Mouse (Mus musculus): ENCODE data around the gene Galr3. TPM values are rescaled to one million over a fixed set of nuclear protein-coding genes. Genes with fewer than 3 reads are reported as not detected.
"Not testable (repeated sequence)": the region's sequence is repeated elsewhere in the genome, so short reads cannot be mapped to it uniquely, and the experiment has no call there.

Gene Galr3
- polyA plus RNA-seq, 2 experiments, result 0.30 TPM; not detected in 1

DNA sequence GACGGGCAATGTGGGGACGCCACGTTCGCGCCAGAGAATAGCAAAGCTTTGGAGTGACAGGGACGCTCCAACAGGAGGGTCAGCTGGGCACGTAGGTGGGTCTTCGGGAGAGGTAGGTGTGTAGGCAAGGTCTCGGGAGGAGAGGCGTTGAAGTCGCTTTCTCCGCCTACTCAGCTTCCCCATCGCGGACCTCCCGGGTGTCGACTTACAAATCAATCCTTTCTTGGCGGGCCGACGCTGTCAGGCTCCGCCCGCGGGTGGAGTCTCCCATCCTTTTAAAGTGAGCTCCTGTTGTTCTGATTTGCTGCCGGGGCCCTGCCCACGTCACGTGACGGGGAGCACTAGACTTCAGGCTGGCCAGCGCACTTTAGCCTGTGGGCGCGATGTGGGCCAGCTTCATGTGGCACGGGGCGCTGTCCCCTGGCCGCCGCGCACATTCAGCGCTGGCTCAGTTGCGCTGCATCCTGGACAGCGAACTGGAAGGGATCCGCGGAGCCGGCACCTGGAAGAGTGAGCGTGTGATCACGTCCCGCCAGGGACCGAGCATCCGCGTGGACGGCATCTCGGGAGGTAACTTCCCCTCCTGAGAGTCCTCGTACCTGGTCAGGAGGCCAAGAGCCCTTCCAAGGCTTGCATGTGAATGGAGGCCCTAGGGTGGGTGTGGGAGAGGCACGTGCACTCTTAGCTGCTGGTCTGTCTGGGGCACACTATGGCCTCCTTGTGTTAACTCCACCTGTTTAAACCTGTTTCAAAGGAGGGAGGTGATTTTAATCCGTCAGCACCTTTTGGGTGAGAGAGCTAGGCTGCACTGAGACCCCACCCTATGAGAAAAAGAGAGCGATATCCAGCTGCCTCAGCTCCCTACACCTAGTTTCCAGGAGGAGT, 10.9 kb upstream of the Galr3 start:
- Histone ChIP-seq H3K4me2 (ENCODE audit: low read depth) (peak overlapping the region; percentile 81), H3K4me1 (replicated peaks; ENCODE audit: control insufficient read depth in 2 of 2, insufficient read depth in 2 of 2, low read length in 1 of 2) (no peaks in the 10 kb centered on the region; a peak in 2 of 4 replicates), H3K27me3 (ENCODE audit: control insufficient read depth, insufficient read depth, low read length) (peaks cover 55% of the 10 kb centered on the region), H3K9me3 (ENCODE audit: control insufficient read depth, low read length) (no peaks in the 10 kb centered on the region), H3K36me3 (replicated peaks; ENCODE audit: control insufficient read depth, insufficient read depth, low read depth) (no peaks in the 10 kb centered on the region), H3K27ac (no peak overlapping the region), H3K9ac (replicated peaks) (no peak overlapping the region), H3K4me3 (ENCODE audit: insufficient read depth in 1 of 2, low read depth in 2 of 2, low read length in 2 of 2) (peak overlapping the region; percentile 53 to 63)
- 2% methylated on average over 52 of the region's 52 CpGs for WGBS (ENCODE audit: insufficient replicate concordance)
- TF ChIP-seq EP300 (IDR thresholded peaks at IDR 0.05; ENCODE audit: low read depth) (no peak), CTCF (IDR thresholded peaks at IDR 0.05; ENCODE audit: low read depth) (no peak)
- DNase-seq (ENCODE audit: low read depth in 3 of 3, low spot score in 3 of 3) (peak; percentile 67 to 73 (median 71)), ATAC-seq (ENCODE audit: insufficient read depth) (peak; percentile 71)

DNA sequence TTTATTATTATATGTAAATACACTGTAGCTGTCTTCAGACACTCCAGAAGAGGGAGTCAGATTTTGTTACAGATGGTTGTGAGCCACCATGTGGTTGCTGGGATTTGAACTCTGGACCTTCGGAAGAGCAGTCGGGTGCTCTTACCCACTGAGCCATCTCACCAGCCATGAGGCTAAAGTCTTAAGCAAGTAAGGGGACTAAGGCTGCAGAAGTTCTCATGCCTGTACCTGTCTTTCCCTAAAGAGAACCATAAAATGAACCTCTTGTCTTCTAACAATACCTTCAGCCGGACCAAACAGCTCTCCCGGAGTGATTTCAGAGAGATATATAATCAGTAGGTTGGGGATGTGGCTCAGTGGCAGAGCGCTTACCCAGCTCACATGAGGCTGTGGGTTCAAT, 9.8 kb upstream of the Galr3 start:
- not testable (repeated sequence) for ATAC-seq (ENCODE audit: insufficient read depth); DNase-seq (ENCODE audit: low read depth in 3 of 3, low spot score in 3 of 3); H3K4me3 ChIP-seq (ENCODE audit: insufficient read depth in 1 of 2, low read depth in 2 of 2, low read length in 2 of 2); H3K9me3 ChIP-seq (ENCODE audit: control insufficient read depth, low read length); H3K9ac ChIP-seq (replicated peaks); H3K36me3 ChIP-seq (replicated peaks; ENCODE audit: control insufficient read depth, insufficient read depth, low read depth); H3K27ac ChIP-seq; H3K4me2 ChIP-seq (ENCODE audit: low read depth); H3K4me1 ChIP-seq (replicated peaks; ENCODE audit: control insufficient read depth in 2 of 2, insufficient read depth in 2 of 2, low read length in 1 of 2)
- 72% methylated on average over 5 of the region's 5 CpGs for WGBS (ENCODE audit: insufficient replicate concordance)
- H3K27me3 ChIP-seq (ENCODE audit: control insufficient read depth, insufficient read depth, low read length), result peaks cover 44% of the 10 kb centered on the region

DNA sequence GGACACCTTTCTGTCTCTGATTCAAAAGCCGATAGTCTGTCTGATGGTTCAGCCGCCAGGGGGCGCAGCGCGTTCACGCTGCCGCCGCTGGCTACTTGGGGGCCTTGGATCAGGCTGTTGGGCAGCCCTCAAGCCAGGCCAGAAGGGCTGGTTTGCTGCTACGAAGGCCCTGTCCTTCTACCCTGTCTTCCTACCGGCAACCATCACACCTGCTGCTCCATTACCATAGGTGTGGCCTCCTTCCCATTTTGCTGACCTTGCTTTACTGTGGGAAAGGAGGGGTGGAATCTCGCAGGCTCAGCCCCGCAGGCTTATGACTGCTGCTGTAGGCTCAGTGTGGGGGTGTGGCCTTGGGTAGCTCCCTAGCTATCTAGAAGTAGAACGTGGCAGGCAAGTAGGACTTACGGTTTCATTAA, 3.8 kb upstream of the Galr3 start:
- Histone ChIP-seq H3K9me3 (ENCODE audit: control insufficient read depth, low read length) (no peaks in the 10 kb centered on the region), H3K4me2 (ENCODE audit: low read depth) (peak overlapping the region; percentile 67), H3K4me1 (replicated peaks; ENCODE audit: control insufficient read depth in 2 of 2, insufficient read depth in 2 of 2, low read length in 1 of 2) (peaks cover 6 to 15% of the 10 kb centered on the region in 2 experiments; a peak in 3 of 4 replicates), H3K9ac (replicated peaks) (no peak overlapping the region), H3K4me3 (ENCODE audit: insufficient read depth in 1 of 2, low read depth in 2 of 2, low read length in 2 of 2) (0 out of 4 replicates have a peak overlapping the region, but pooled peaks of 1 of the 2 experiments have one; percentile 8), H3K36me3 (replicated peaks; ENCODE audit: control insufficient read depth, insufficient read depth, low read depth) (no peaks in the 10 kb centered on the region), H3K27me3 (ENCODE audit: control insufficient read depth, insufficient read depth, low read length) (peaks cover 19% of the 10 kb centered on the region), H3K27ac (no peak overlapping the region)
- TF ChIP-seq EP300 (IDR thresholded peaks at IDR 0.05; ENCODE audit: low read depth), result no peak
- TF ChIP-seq CTCF (IDR thresholded peaks at IDR 0.05; ENCODE audit: low read depth), result peak; percentile 98
- peak in 2 of 3 experiments; percentile 41 to 55 for DNase-seq (ENCODE audit: low read depth in 3 of 3, low spot score in 3 of 3)
- ATAC-seq (ENCODE audit: insufficient read depth), result peak; percentile 57; the same call in 1 of the 2 replicates
- 5% methylated on average over 14 of the region's 14 CpGs for WGBS (ENCODE audit: insufficient replicate concordance)

DNA sequence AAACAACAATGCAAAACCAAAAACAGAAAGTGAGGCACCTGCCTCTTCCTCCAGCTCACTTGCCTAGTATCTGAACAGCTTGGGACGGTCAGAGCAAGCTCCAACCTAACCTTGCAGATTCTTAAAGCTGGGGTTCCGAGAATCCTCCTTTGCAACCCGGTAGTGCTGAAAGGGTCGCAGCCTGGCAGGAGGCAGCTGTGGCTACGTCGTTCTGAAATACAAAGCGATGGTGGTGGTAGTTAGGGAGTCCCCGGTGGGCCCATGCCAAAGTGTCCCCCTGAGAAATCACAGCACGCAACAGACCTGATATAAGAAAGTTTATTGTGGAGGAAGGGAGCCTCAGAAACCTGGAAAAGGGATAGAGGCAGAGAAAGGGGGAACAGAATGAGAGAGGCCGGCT, 3.4 kb upstream of the Galr3 start:
- WGBS (ENCODE audit: insufficient replicate concordance), result 65% methylated on average over 10 of the region's 10 CpGs
- peaks cover 6 to 15% of the 10 kb centered on the region in 2 experiments; a peak in 3 of 4 replicates for H3K4me1 ChIP-seq (replicated peaks; ENCODE audit: control insufficient read depth in 2 of 2, insufficient read depth in 2 of 2, low read length in 1 of 2)
- no peak overlapping the region for H3K27ac ChIP-seq

DNA sequence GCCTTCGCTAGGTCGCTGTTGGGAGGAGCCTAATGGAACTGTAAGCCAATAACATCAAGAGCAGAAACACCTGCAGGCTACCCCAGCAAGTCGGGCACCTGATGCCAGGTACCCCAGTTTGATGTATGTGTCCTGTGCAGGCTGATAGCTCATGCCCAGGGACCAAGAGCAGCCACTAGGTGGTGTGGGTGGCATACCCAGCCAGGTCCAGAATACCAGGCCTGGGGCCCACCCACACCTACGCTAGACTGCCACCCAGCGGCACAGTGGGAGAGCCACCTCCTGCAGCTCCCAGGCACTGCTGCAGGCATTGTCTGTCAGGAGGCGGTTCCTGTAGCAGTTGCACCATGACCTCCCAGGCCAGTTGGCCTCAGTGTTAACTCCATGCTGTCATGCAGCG, 2.8 kb upstream of the Galr3 start:
- Histone ChIP-seq H3K36me3 (replicated peaks; ENCODE audit: control insufficient read depth, insufficient read depth, low read depth) (no peaks in the 10 kb centered on the region), H3K4me1 (replicated peaks; ENCODE audit: control insufficient read depth in 2 of 2, insufficient read depth in 2 of 2, low read length in 1 of 2) (peaks cover 6 to 15% of the 10 kb centered on the region in 2 experiments; a peak in 3 of 4 replicates), H3K27ac (no peak overlapping the region), H3K9ac (replicated peaks) (no peak overlapping the region), H3K4me3 (ENCODE audit: insufficient read depth in 1 of 2, low read depth in 2 of 2, low read length in 2 of 2) (no peak overlapping the region), H3K27me3 (ENCODE audit: control insufficient read depth, insufficient read depth, low read length) (peaks cover 28% of the 10 kb centered on the region), H3K4me2 (ENCODE audit: low read depth) (no peak overlapping the region), H3K9me3 (ENCODE audit: control insufficient read depth, low read length) (no peaks in the 10 kb centered on the region)
- 12% methylated on average over 7 of the region's 7 CpGs for WGBS (ENCODE audit: insufficient replicate concordance)
- ATAC-seq (ENCODE audit: insufficient read depth), result peak; percentile 72
- peak; percentile 69 to 80 (median 71) for DNase-seq (ENCODE audit: low read depth in 3 of 3, low spot score in 3 of 3)
- TF ChIP-seq CTCF (IDR thresholded peaks at IDR 0.05; ENCODE audit: low read depth) (peak; percentile 99), EP300 (IDR thresholded peaks at IDR 0.05; ENCODE audit: low read depth) (no peak)

More for the DNA sequence above, 3.4 kb upstream of the Galr3 start:
- no peaks in the 10 kb centered on the region for H3K36me3 ChIP-seq (replicated peaks; ENCODE audit: control insufficient read depth, insufficient read depth, low read depth)
- H3K9ac ChIP-seq (replicated peaks), result no peak overlapping the region
- TF ChIP-seq CTCF (IDR thresholded peaks at IDR 0.05; ENCODE audit: low read depth) (no peak), EP300 (IDR thresholded peaks at IDR 0.05; ENCODE audit: low read depth) (no peak)
- H3K4me2 ChIP-seq (ENCODE audit: low read depth), result peak overlapping the region; percentile 67
- no peak overlapping the region for H3K4me3 ChIP-seq (ENCODE audit: insufficient read depth in 1 of 2, low read depth in 2 of 2, low read length in 2 of 2)
- no peaks in the 10 kb centered on the region for H3K9me3 ChIP-seq (ENCODE audit: control insufficient read depth, low read length)
- no peak for DNase-seq (ENCODE audit: low read depth in 3 of 3, low spot score in 3 of 3)
- H3K27me3 ChIP-seq (ENCODE audit: control insufficient read depth, insufficient read depth, low read length), result peaks cover 23% of the 10 kb centered on the region
- no peak for ATAC-seq (ENCODE audit: insufficient read depth)
